Mouse (Mus musculus): ENCODE measurements at regions not wholly inside any gene's neighbourhood (a gene's known extent, or its start where the extent isn't known, plus 50 kb on each side); places are given as distances from the start of the nearest gene placed in this dataset.

- no peak for TF ChIP-seq SIN3A (IDR thresholded peaks at IDR 0.05; ENCODE audit: low read length)
- TF ChIP-seq CTCF (conservative IDR thresholded peaks at IDR 0.05 in 1 of 2, IDR thresholded peaks at IDR 0.05 in 1 of 2; ENCODE audit: low read depth in 2 of 2, low read length in 2 of 2), result no peak
- TF ChIP-seq IRF4 (IDR thresholded peaks at IDR 0.05; ENCODE audit: low read depth, low read length), result no peak
- TF ChIP-seq EP300 (IDR thresholded peaks at IDR 0.05; ENCODE audit: low read length), result no peak
- no peak for TF ChIP-seq MAZ (IDR thresholded peaks at IDR 0.05; ENCODE audit: low read depth, low read length)
- TF ChIP-seq HCFC1 (IDR thresholded peaks at IDR 0.05; ENCODE audit: low read depth, low read length), result no peak
Measured at GRCm38 (mm10) chr12:110186911-110187245, 92.0 kb upstream of the Dio3 start.

Measured in CH12.LX (cell line).